Mouse (Mus musculus): Measurements from ENCODE around the gene Pex5l.
A peak's percentile ranks its signal among the peaks of the same experiment; 100 is the strongest.

The Pex5l gene

DNA sequence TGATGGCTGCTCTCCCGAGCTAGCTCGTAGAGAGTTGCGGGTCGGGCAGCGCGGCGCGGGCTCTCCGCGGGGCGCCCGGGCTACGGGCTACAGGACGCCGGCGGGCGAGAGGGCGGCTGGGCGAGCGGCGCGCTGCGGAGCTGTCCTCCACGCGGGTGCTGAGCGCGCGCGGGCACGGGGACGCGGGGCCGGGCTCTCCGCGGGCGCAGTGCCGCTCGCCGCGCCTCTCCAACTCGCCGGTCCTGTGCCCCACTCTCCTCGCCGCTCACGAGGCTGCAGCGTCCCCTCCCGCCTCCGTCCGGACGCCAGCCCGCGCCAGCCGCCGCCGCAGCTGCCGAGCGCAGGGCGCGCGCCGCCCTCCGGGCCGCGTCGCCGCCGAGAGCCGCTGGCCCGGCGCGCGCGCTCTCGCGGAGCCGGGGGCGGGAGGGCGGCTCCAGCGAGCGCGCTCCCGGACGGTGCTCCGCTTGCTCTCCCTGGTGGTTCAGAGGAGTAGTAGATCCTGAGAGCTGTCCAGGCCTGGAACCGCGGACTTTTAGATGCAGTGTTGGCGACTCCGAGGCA is at the start of gene Pex5l:
Pex5l (minus strand) TSS at position 347 of the 561 bp plus-strand sequence.
- peak; percentile 4 for DNase-seq

DNA sequence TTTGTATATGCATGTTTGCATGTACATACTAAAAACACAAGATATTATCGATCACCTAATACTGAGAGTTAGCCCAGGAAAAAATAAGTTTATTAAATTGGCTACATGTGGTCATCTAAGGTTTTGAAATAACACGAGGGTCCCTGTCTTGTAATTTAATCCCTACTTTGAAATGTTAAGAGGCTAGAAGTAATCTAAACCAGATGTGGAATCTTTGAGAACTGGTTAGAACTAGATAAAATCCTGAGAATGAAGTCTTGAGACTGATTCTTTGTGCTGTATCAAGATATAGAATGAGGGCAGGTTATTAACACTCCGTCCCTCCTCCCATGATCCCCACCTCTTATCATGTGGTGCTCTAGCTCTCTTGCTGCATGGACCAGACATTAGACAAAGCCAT is 22.1 kb upstream of the Pex5l start:
- no peak for DNase-seq

- DNase-seq: no peak
Observed at GRCm38 (mm10) chr3:33163821-33164220, 20.8 kb upstream of the Pex5l start.

GRCm38 (mm10) chr3:33143592-33143991 is 545 bp upstream of the Pex5l start:
- DNase-seq: no peak

GRCm38 (mm10) chr3:33142398-33142797 is 649 bp downstream of the Pex5l start:
- DNase-seq: no peak

DNA sequence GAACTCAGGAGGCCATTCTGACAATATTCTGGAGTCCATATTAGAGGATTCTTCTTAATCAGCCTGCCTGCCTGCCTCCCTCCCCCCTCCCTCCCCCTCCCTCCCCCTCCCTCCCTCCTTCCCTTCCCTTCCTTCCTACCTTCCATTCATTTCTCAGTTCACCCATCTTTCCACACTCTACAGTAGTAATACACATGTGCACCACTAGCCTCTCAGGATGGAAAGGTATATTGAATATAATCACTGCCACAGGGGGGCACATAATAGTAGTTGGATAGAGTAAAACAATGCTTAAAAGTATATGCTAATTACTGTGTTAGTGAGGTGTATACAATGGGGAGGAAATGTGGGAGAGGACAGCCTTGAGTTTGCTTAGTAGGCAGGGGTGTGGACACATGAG is 13.1 kb downstream of the Pex5l start:
- no peak for DNase-seq

GRCm38 (mm10) chr3:33124796-33125195 is 18.3 kb downstream of the Pex5l start:
- no peak for DNase-seq

- DNase-seq: no peak
Observed at GRCm38 (mm10) chr3:33105785-33106184, 37.3 kb downstream of the Pex5l start.

DNA sequence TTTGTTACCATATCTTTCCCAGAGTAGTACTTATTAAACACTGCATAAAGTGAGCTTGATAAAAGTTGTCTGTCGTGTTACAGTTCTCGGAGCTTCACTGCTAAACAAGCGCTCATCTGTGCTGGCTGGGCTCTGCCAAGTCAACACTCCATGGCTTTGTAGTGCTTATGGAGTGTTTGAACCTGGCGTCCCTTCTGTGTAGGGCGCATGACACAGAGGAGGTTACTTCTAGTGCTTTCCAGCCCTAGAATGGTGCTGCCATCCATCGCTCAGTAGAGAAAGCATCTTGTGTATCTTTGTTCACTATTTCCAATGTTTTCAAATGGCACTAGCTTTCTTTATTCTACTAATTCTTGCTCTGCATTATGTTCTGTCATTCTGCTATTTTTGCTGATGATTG is 39.5 kb downstream of the Pex5l start:
- DNase-seq: no peak

DNA sequence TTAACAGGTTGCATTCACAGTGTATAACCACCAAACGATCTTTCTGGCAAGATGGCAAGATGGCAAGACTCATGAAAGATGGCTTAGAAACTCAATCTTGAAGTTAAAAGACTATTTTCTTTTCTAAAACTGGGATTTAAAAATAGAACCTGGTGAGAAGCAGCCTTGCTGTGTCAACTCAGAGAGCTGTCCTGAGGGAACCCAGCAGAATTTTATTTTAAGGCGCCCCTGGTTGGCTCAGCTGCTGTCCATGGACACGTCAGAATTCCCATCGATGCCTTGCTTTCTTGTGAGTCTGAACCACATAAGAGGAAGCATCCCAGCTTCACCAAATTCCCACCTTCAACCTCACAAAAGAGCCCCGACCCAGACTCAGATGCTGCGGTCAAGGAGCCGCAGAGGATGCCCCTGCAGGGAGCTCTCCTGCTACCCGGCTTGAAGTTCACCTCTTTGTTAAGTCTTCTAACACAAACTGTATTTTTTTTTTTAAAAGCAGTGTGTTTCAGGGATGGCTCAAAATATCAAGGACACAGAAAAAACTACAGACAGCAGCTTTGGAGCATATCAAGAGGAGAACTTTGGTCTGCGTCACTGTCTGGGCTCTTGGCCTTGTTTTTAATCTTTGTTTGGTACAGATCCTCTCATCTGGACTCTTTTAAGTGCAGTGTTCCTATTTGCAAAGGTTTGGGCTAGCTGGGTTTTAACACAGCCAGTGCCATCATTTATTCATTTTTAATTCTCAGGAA is 44.3 kb downstream of the Pex5l start:
- no peak for DNase-seq

- DNase-seq: no peak
Observed at GRCm38 (mm10) chr3:33093646-33094045, 49.4 kb downstream of the Pex5l start.

- no peak for DNase-seq
Observed at GRCm38 (mm10) chr3:33090001-33090400, 53.0 kb downstream of the Pex5l start.

- DNase-seq: no peak
Observed at GRCm38 (mm10) chr3:33089470-33089869, 53.6 kb downstream of the Pex5l start.

DNA sequence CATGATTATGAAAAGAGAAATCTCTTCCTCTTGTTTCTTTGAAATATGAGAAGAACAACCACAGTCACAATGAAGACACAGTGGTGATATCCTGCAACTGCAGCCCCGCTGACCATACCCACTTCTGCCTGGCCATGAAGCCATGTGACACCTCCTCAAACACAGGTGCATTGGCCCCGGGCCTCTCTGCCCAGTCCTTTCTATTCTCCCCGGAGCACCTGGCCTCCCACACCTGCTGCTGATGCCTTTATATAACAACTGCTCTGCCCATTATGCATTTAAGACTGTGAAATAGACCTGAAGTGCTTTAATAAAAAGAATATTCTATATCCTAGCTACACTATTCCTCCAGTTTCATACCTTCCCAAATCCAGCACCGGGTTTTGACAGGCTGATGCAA is 54.8 kb downstream of the Pex5l start:
- DNase-seq: no peak

DNA sequence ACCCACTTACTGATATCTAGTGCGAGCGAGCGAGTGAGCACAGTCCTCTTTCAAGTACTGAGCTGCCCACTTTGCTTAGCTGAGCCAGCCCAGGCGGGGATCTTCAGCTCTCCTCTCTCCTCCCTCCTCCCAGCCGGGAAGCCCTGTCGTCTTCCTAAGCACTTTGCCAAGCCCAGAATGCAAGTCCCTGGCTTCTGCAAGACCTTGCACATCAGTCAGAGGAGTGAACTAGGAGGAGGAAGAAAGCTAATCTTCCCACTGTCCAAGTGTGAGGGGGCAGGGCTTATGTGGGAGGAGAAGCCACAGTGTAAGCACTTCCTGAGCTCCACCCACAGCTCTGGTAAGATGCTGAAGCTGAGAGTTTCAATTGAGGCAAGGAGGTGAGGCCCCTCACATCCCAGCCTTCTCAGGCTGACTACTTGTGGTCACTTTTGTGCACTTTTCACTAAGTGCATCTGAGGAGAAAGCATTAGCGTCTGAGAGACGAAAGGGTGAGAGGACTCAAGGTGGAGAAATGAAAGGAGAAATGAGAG is 60.2 kb downstream of the Pex5l start:
- no peak for DNase-seq

GRCm38 (mm10) chr3:33081793-33082192 is 61.3 kb downstream of the Pex5l start:
- no peak for DNase-seq

DNA sequence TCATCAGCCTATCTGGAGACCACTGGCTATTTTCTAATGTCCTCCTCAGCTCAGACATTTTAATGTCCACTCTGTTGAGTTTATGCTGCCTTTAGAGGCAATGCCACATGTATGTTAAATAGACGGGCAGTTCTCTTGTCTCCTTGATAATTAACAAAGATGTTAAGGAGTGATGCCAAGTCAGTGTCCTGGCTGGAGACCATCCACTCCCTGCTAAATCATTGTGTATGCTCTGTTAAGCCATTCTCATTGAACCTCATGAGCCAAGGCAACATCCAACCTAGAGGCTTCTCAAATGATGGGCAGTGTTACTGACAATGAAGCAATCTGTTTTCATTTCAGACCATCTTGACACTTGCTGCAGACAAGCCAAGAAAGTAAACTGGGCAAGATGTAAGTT is 63.4 kb downstream of the Pex5l start:
- no peak for DNase-seq

- DNase-seq: no peak
Observed at GRCm38 (mm10) chr3:33079171-33079570, 63.9 kb downstream of the Pex5l start.

DNA sequence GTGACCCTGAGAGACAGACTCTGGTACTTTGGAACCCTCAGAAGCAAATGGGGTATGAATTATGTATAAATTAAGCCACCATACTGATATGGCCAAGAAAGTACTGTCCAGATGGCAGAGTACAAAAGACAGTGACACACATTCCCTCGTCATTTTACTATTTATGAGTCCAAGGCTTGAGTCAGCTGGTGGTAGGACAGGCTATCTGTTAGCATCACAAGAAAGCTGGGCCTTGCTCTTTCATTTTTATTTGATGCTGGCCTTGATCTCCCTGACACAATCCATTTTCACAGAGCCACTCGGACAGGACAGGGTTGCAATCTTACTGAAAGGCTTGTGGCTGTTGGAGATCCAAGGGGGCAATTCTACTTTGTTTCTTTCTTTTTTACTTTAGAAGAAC is 67.4 kb downstream of the Pex5l start:
- DNase-seq: no peak

GRCm38 (mm10) chr3:33074266-33074981 is 68.6 kb downstream of the Pex5l start:
- DNase-seq: no peak

GRCm38 (mm10) chr3:33073905-33074265 is 69.2 kb downstream of the Pex5l start:
- DNase-seq: no peak

DNA sequence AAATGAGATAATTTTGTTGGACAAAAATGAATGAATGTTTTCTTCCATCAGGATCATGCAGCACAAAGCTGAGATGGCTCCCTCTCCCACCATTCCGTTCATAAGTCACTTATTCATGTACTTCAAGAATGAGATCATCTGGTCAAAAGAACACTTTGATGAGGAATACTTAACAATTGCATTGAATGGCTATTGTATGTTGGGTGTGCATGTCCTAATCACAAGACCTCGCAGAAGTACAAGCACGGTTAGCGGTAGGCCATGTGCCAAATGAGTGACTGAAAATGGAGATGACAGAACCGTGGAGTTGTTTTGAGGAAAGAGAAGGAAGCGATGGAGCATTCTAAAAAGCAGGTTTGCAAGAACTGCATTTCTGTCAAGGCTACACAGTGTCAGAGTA is 72.3 kb downstream of the Pex5l start:
- DNase-seq: no peak

- no peak for DNase-seq
Observed at GRCm38 (mm10) chr3:33068146-33068545, 74.9 kb downstream of the Pex5l start.

DNA sequence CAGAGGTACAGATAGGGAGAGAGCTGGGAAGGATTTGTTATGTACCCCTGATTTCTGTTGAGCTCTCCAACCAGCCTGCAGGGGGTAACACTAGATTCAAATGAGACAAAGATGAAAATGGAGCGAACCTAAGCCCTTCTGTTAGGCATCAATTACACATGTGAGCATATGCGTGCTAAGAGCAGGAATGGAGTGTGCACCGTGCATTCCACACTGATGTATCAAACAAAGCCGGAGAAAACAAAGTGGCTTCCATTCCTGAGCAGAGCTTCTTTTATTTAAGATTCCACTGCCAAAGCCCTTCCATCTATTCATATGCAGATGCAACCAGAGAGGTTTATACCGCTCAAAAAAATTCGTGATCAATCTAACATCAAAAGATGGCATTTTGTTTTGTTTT is 79.5 kb downstream of the Pex5l start:
- DNase-seq: no peak

Data from lung, postnatal 14 days (tissue).